Mouse (Mus musculus) gastrocnemius, postnatal 4 days (tissue): ENCODE data around the gene Ppp6r1. TPM values are rescaled to one million over a fixed set of nuclear protein-coding genes. Genes with fewer than 3 reads are reported as not detected.

Source experiments
- DNase-seq, 2 experiments: peaks; one replicate each; pipeline ENCODE4 v3.0.0; 2021 to 2022; ENCODE audit warnings: low spot score in 2 of 2, mixed read lengths in 2 of 2
- total RNA-seq, 2 experiments: library from RNA; stranded (reverse); gene quantifications; 2 replicates each; pipeline ENCODE4 v1.2.3; 2021

Gene Ppp6r1
- total RNA-seq, 2 experiments from 2014 or later: 72.0 to 76.5 TPM

GRCm38 (mm10) chr7:4658128-4658907, 501 bp downstream of the Ppp6r1 start:
- peak in 1 of 2 experiments; percentile 45 for DNase-seq

- no peak for DNase-seq
These were observed 1.2 kb downstream of the Ppp6r1 start for GRCm38 (mm10) chr7:4657521-4658127.

- no peak for DNase-seq
These were observed 2.0 kb downstream of the Ppp6r1 start for GRCm38 (mm10) chr7:4656818-4657217.

GRCm38 (mm10) chr7:4655916-4656315, 2.9 kb downstream of the Ppp6r1 start:
- no peak for DNase-seq

GRCm38 (mm10) chr7:4655393-4655792, 3.4 kb downstream of the Ppp6r1 start:
- no peak for DNase-seq

GRCm38 (mm10) chr7:4654221-4654620, 4.6 kb downstream of the Ppp6r1 start:
- DNase-seq: no peak

- no peak for DNase-seq
These were observed 5.0 kb downstream of the Ppp6r1 start for GRCm38 (mm10) chr7:4653780-4654179.

GRCm38 (mm10) chr7:4653351-4653750, 5.5 kb downstream of the Ppp6r1 start:
- no peak for DNase-seq

GRCm38 (mm10) chr7:4652726-4653125, 6.1 kb downstream of the Ppp6r1 start:
- DNase-seq: no peak

- no peak for DNase-seq
These were observed 7.2 kb downstream of the Ppp6r1 start for GRCm38 (mm10) chr7:4651581-4651980.

- no peak for DNase-seq
These were observed 10.8 kb downstream of the Ppp6r1 start for GRCm38 (mm10) chr7:4647992-4648391.

- no peak for DNase-seq
These were observed 11.5 kb downstream of the Ppp6r1 start for GRCm38 (mm10) chr7:4647291-4647690.

- DNase-seq: no peak
These were observed 12.0 kb downstream of the Ppp6r1 start for GRCm38 (mm10) chr7:4646806-4647205.

- no peak for DNase-seq
These were observed 15.6 kb downstream of the Ppp6r1 start for GRCm38 (mm10) chr7:4643225-4643624.

GRCm38 (mm10) chr7:4641956-4642355, 16.9 kb downstream of the Ppp6r1 start:
- DNase-seq: no peak

GRCm38 (mm10) chr7:4641155-4641554, 17.7 kb downstream of the Ppp6r1 start:
- DNase-seq: no peak

GRCm38 (mm10) chr7:4636179-4636578, 22.6 kb downstream of the Ppp6r1 start:
- DNase-seq: no peak

GRCm38 (mm10) chr7:4631031-4631430, 27.8 kb downstream of the Ppp6r1 start, which contains the start of gene Tmem86b:
Gene Tmem86b (minus strand): TSS chr7:4631422.
- no peak for DNase-seq

- DNase-seq: no peak
These were observed 28.6 kb downstream of the Ppp6r1 start for GRCm38 (mm10) chr7:4630198-4630597.

GRCm38 (mm10) chr7:4629586-4629985, 29.2 kb downstream of the Ppp6r1 start:
- no peak for DNase-seq

GRCm38 (mm10) chr7:4625928-4626327, 32.9 kb downstream of the Ppp6r1 start:
- no peak for DNase-seq

- no peak for DNase-seq
These were observed 34.5 kb downstream of the Ppp6r1 start for GRCm38 (mm10) chr7:4624343-4624742.
